Mouse (Mus musculus) brown adipose tissue, adult 24 weeks (tissue): ENCODE measurements at regions not wholly inside any gene's neighbourhood (a gene's known extent, or its start where the extent isn't known, plus 50 kb on each side); places are given as distances from the start of the nearest gene placed in this dataset.

ENCODE experiments used
- H3K27ac ChIP-seq: fragments of 200-500 bp; replicated peaks from 2 replicates; pipeline ENCODE4 v1.5.1; 2012; ENCODE audit warnings: low read depth, mild to moderate bottlenecking, low read length
- H3K4me1 ChIP-seq: fragments of 200-500 bp; 2 replicates; pipeline ENCODE4 v1.6.1; 2012; ENCODE audit warnings: low read length, mixed read lengths; ENCODE audit not compliant: control insufficient read depth, insufficient read depth, insufficient read length
- H3K4me3 ChIP-seq: fragments of 200-500 bp; 2 replicates; pipeline ENCODE4 v1.5.1; 2012; ENCODE audit warnings: low read depth, mild to moderate bottlenecking, low read length, moderate library complexity; ENCODE audit not compliant: insufficient read depth

DNA sequence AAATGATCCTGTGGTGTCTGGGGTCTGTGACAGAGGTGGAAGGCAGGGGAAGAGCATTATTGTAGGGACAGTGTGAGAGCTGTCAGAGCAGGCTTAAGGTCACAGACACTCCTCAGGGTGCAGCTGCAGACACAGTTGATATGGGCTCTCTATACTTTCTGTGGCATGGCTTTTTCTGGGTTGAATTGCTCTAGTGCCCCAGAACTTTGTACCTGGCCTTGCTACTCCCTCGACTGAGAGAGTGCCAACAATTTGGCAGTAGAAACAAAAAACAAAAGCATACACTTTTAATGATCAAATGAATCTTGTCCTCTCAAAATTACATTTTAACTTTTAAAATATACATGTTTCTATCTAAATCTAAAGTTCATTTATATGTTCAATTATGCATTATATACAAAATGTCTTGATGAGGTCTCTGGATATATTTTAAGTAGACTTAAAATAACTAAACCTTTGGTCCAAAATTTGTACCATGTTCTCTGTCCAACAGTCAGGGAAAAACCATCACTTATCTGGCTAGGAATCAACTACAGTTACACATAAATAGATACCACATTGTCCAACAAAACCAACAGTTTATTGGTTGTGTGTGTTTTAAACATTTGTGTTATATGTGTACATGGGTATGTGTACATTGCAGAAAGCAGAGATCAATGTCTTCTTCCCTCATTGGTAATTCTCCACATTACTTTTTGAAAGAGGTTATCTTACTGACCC is 508.3 kb upstream of the Arpp21 start:
- H3K27ac ChIP-seq, result no peak overlapping the region
- no peaks in the 10 kb centered on the region for H3K4me1 ChIP-seq
- no peak overlapping the region for H3K4me3 ChIP-seq

DNA sequence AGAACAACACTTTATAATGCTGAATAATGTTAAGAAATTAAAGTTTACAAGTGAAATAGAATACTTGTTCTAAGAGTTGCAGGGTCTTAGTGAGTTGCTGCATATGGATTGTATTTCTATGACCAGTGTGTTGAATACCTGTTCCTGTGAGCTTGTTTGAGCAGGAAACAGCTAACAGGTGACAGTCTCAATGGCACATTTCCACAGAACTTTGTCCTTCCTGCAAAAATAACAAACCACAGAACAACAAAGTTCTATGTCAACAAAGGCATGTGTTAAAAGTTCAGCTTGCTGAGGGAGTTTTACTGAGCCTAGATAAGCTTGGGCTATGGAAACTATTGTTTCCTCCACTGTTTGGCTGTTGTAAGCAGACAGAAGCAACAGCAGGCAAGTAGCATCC is 500.0 kb upstream of the Arpp21 start:
- H3K27ac ChIP-seq, result no peak overlapping the region
- no peaks in the 10 kb centered on the region for H3K4me1 ChIP-seq
- no peak overlapping the region for H3K4me3 ChIP-seq

DNA sequence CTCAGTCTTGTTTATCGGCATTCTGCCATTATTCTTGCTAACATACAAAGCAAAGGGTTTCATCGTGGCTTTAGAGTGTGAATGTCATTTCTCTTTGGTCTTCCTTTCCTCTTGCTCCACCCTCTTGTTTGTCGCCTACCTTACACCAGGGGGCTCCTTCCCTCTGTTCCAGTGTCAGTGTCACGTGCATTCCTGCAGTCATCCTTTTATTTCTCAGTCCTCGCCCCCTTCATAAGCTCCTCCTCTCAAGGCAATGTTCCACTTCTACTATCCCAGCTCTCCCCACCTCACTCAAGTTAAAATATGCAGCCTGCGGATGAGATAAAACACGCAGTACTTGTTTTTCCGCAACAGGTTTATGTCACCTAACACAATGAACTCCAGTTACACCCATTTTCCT is 489.8 kb upstream of the Arpp21 start:
- Histone ChIP-seq H3K4me1 (no peaks in the 10 kb centered on the region), H3K27ac (no peak overlapping the region), H3K4me3 (no peak overlapping the region)

DNA sequence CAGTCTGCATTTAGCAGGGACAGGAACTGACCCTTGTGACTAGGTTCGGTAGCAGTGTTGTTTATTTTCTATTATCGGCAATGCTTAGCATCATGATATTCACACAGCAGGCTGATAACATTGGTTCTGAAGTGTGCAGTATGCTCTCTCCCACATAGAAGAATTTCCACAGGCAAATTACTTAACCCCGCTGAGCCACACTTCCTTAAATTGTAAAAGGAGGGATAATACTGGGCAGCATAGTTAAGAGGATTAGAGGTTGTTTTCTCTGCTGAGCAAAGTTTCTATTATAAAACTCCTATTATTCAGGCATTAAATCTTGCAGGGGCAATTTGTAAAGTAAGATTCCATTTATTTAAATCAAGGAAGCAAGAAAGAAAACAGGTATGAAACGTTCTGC is 489.4 kb upstream of the Arpp21 start:
- no peak overlapping the region for H3K4me3 ChIP-seq
- H3K27ac ChIP-seq, result no peak overlapping the region
- H3K4me1 ChIP-seq, result no peaks in the 10 kb centered on the region

DNA sequence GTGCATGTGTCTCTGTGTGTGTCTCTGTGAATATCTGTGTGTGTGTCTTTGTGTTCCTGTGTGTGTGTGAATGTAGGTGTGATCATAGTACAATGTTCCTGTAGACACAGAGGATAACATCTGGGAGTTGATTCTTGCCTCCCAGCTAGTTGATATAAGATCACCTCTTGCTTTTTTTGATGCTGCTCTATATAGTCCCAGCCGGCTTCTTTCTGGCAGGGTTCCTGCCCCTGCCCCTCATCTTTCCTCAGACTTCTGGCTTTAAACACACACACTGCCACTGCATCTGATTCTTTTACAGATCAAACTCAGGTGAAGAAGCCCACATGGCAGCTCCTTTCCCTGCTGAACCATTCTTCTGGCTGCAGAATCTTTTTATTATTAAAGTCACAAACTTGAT is 487.6 kb upstream of the Arpp21 start:
- H3K4me3 ChIP-seq, result no peak overlapping the region
- no peak overlapping the region for H3K27ac ChIP-seq
- H3K4me1 ChIP-seq, result no peaks in the 10 kb centered on the region

DNA sequence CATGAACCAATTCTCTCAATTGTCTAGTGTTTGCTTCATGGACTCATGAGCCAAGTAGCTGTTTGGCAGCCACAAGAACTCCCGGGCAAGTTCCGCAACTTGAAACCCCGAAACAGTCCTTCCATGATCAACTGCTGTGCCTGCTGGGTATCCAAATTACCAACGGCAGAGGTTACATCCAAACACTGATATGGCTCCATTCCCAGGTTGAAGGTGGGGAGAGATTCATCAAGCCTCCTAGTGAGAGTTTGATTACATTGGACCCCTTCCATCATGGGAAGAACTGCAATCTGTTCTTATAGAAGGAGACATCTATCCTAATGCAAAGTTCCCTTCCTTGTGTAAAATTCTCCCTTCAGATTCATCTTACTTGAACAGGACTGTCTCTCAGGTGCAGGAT is 486.8 kb upstream of the Arpp21 start:
- Histone ChIP-seq H3K4me3 (no peak overlapping the region), H3K27ac (no peak overlapping the region), H3K4me1 (no peaks in the 10 kb centered on the region)

DNA sequence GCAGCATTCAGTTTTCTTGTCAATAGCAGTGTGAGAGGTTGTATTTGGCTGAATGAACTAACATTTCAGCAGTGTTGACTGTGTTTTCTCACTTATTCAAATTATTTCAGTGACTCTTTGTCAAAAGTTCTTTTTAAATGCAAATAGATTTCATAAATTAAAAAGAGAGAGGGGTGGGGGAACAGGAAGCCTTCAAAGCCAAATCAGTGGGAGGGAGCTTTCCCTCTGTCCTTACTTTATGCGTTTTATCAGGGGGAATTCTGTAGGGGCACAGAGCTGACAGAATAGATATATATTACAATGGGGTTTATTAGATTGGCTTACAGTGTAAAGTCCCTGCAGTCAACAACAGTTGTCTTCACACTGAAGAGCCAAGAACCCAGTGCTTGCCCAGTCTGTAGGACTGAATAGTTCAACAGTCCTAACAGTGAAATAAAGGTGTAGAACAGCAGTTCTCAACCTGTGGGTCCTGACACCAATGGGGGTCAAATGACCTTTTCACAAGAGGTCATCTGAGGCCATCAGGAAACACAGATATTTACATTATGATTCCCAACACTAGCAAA is 479.5 kb upstream of the Arpp21 start:
- Histone ChIP-seq H3K27ac (no peak overlapping the region), H3K4me3 (no peak overlapping the region), H3K4me1 (no peaks in the 10 kb centered on the region)

DNA sequence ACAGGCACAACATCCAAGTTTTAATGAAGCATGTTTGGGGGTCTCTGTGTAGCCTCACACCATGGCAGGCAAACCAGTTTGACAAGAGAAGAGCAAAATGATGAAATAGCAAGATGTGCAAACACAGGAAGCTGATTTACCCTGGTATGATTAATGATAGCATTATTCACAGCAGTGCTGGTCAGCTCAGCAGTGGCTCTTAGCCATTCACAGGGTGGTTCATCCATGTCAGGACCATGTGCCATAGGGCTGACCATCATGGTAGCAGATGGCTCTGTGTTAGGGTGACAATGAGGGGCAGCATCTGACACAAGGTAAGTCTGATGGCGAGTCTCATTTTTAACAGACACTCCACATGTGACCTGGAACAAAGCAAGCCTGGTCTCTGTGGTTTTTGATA is 443.1 kb upstream of the Arpp21 start:
- H3K4me3 ChIP-seq, result no peak overlapping the region

DNA sequence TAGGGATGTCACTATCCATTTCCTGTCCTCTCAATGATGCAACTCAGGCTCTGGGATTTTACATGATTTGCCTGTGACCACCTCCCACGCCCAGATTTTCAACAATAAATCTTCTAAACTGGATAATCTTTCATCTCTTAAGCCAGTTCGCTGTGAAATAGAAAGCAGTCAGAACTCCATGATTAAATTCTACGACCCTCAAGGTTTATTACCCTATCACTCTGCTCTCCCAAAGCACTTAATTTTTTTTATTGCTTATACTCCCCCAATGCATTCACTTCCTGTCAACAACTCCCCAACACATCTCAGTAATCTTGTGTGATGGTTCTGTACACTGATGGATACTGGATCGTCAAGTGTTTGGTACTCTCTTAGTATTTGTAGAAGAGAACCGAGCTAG is 439.5 kb upstream of the Arpp21 start:
- Histone ChIP-seq H3K4me1 (no peaks in the 10 kb centered on the region), H3K4me3 (no peak overlapping the region), H3K27ac (no peak overlapping the region)

More for the DNA sequence above, 443.1 kb upstream of the Arpp21 start:
- Histone ChIP-seq H3K27ac (no peak overlapping the region), H3K4me1 (no peaks in the 10 kb centered on the region)
